Mouse (Mus musculus) neural tube, embryonic 14.5 days (tissue): ENCODE data around the gene Zbtb17. TPM values are rescaled to one million over a fixed set of nuclear protein-coding genes. Genes with fewer than 3 reads are reported as not detected.

Experiments used
- ATAC-seq: fragments of 200-750 bp; cut with Nextera tagmentation; 2 replicates; pipeline ENCODE4 v1.8.0; 2017; ENCODE audit warnings: low read depth, mild to moderate bottlenecking, moderate TSS enrichment, moderate library complexity
- H3K27ac ChIP-seq: fragments of 300-500 bp; sonication (generic); 2 replicates; pipeline ENCODE4 v1.5.1; 2014; ENCODE audit warnings: low read depth, mild to moderate bottlenecking, control low read depth, low read length, moderate library complexity, mixed read lengths
- H3K27me3 ChIP-seq: fragments of 300-500 bp; sonication (generic); 2 replicates; pipeline ENCODE4 v1.6.1; 2014; ENCODE audit warnings: low read length; ENCODE audit not compliant: control insufficient read depth, insufficient read depth
- H3K36me3 ChIP-seq: fragments of 300-500 bp; sonication (generic); 2 replicates; pipeline ENCODE4 v1.6.1; 2014; ENCODE audit warnings: low read length, mixed read lengths; ENCODE audit not compliant: control insufficient read depth, insufficient read depth
- H3K4me1 ChIP-seq: fragments of 300-500 bp; sonication (generic); 2 replicates; pipeline ENCODE4 v1.6.1; 2014; ENCODE audit warnings: low read length; ENCODE audit not compliant: control insufficient read depth, insufficient read depth
- H3K4me2 ChIP-seq: fragments of 300-500 bp; sonication (generic); 2 replicates; pipeline ENCODE4 v1.6.1; 2014; ENCODE audit warnings: mild to moderate bottlenecking, low read depth, low read length, control low read depth
- H3K4me3 ChIP-seq: fragments of 300-500 bp; sonication (generic); 2 replicates; pipeline ENCODE4 v1.5.1; 2014; ENCODE audit warnings: low read depth, low read length, control low read depth, mixed read lengths
- H3K9ac ChIP-seq: fragments of 300-500 bp; sonication (generic); replicated peaks from 2 replicates; pipeline ENCODE4 v1.6.1; 2014; ENCODE audit warnings: low read depth, mild to moderate bottlenecking, control low read depth, low read length, mixed read lengths
- H3K9me3 ChIP-seq: fragments of 300-500 bp; sonication (generic); 2 replicates; pipeline ENCODE4 v1.6.1; 2016; ENCODE audit warnings: low read length; ENCODE audit not compliant: control insufficient read depth
- WGBS: fragments of 180-500 bp; shearing (Covaris S2); extraction: QIAGEN DNeasy Blood & Tissue Kit; methylation state at CpG from one replicate; pipeline ENCODE4 v1.1.7; 2014; 5-methylcytosine and 5-hydroxymethylcytosine counted together
- polyA plus RNA-seq: library from polyadenylated mRNA; unstranded; fragments of >200 nt; fragmentation: Nextera tagmentation; extraction: Ambion mirVana; gene quantifications from 2 replicates; pipeline ENCODE4 v1.2.1, GENCODE M21; 2014

The Zbtb17 gene
- 32.2 and 36.6 TPM in 2 replicates for polyA plus RNA-seq

- Histone ChIP-seq H3K27ac (peak within 1 kb of the TSS; percentile 82), H3K27me3 (no peaks in the 10 kb centered on the region), H3K4me2 (peak within 1 kb of the TSS; percentile 81), H3K9ac (peak within 1 kb of the TSS; percentile 95), H3K36me3 (peaks cover 24% of the 10 kb centered on the region), H3K9me3 (no peaks in the 10 kb centered on the region), H3K4me1 (peaks cover 7% of the 10 kb centered on the region; the same call in 1 of the 2 replicates), H3K4me3 (peak within 1 kb of the TSS; percentile 95)
- peak; percentile 95 for ATAC-seq
- under 1% methylated on average over 62 of the region's 102 CpGs for WGBS
Observed at GRCm38 (mm10) chr4:141444451-141445327, at the start of gene Zbtb17. Gene Zbtb17, plus strand, starts transcription at chr4:141444654.

- no peak overlapping the region; the same call in 1 of the 2 replicates for H3K4me2 ChIP-seq
- no peak overlapping the region for H3K9ac ChIP-seq
- H3K27me3 ChIP-seq, result no peaks in the 10 kb centered on the region
- H3K4me3 ChIP-seq, result no peak overlapping the region
- no peak overlapping the region for H3K27ac ChIP-seq
- no peaks in the 10 kb centered on the region for H3K4me1 ChIP-seq
- no peak for ATAC-seq
- 16% methylated on average over 16 of the region's 16 CpGs for WGBS
- H3K9me3 ChIP-seq, result no peaks in the 10 kb centered on the region
- no peaks in the 10 kb centered on the region for H3K36me3 ChIP-seq
Observed at GRCm38 (mm10) chr4:141394751-141395150, 49.7 kb upstream of the Zbtb17 start.

GRCm38 (mm10) chr4:141397861-141398260, 46.6 kb upstream of the Zbtb17 start:
- no peak for ATAC-seq
- H3K9me3 ChIP-seq, result no peaks in the 10 kb centered on the region
- WGBS, result 75% methylated on average over 12 of the region's 12 CpGs
- H3K4me2 ChIP-seq, result no peak overlapping the region
- no peaks in the 10 kb centered on the region for H3K4me1 ChIP-seq
- no peak overlapping the region for H3K27ac ChIP-seq
- H3K4me3 ChIP-seq, result no peak overlapping the region
- H3K27me3 ChIP-seq, result no peaks in the 10 kb centered on the region
- no peak overlapping the region for H3K9ac ChIP-seq
- H3K36me3 ChIP-seq, result no peaks in the 10 kb centered on the region

- WGBS, result 68% methylated on average over 12 of the region's 12 CpGs
- ATAC-seq, result no peak
- no peak within 1 kb of the TSS for H3K4me2 ChIP-seq
- no peaks in the 10 kb centered on the region for H3K27me3 ChIP-seq
- no peak within 1 kb of the TSS for H3K27ac ChIP-seq
- no peak within 1 kb of the TSS for H3K9ac ChIP-seq
- no peaks in the 10 kb centered on the region for H3K4me1 ChIP-seq
- no peaks in the 10 kb centered on the region for H3K9me3 ChIP-seq
- no peak within 1 kb of the TSS for H3K4me3 ChIP-seq
- no peaks in the 10 kb centered on the region for H3K36me3 ChIP-seq
Observed at GRCm38 (mm10) chr4:141398545-141398944, 45.9 kb upstream of the Zbtb17 start, which contains the start of gene Clcnka. Gene Clcnka, minus strand, starts transcription at chr4:141398724.

- Histone ChIP-seq H3K27ac (no peak overlapping the region), H3K4me3 (no peak overlapping the region), H3K4me1 (no peaks in the 10 kb centered on the region), H3K9me3 (no peaks in the 10 kb centered on the region), H3K9ac (no peak overlapping the region), H3K27me3 (no peaks in the 10 kb centered on the region), H3K36me3 (no peaks in the 10 kb centered on the region), H3K4me2 (no peak overlapping the region)
- no peak for ATAC-seq
- WGBS, result 86% methylated on average over 15 of the region's 15 CpGs
Observed at GRCm38 (mm10) chr4:141400171-141400570, 44.3 kb upstream of the Zbtb17 start.

- Histone ChIP-seq H3K9ac (peak overlapping the region; percentile 34; the same call in 1 of the 2 replicates), H3K4me2 (peak overlapping the region; percentile 33), H3K36me3 (no peaks in the 10 kb centered on the region), H3K27ac (no peak overlapping the region), H3K27me3 (no peaks in the 10 kb centered on the region), H3K9me3 (no peaks in the 10 kb centered on the region), H3K4me3 (no peak overlapping the region), H3K4me1 (no peaks in the 10 kb centered on the region)
- 18% methylated on average over 15 of the region's 15 CpGs for WGBS
- ATAC-seq, result peak; percentile 86
Observed at GRCm38 (mm10) chr4:141404518-141405313, 39.7 kb upstream of the Zbtb17 start.

GRCm38 (mm10) chr4:141405314-141405622, 39.2 kb upstream of the Zbtb17 start:
- H3K9me3 ChIP-seq, result no peaks in the 10 kb centered on the region
- H3K4me2 ChIP-seq, result no peak overlapping the region
- H3K27ac ChIP-seq, result no peak overlapping the region
- H3K4me3 ChIP-seq, result no peak overlapping the region
- no peak overlapping the region for H3K9ac ChIP-seq
- H3K4me1 ChIP-seq, result no peaks in the 10 kb centered on the region
- no peaks in the 10 kb centered on the region for H3K36me3 ChIP-seq
- WGBS, result 87% methylated on average over 3 of the region's 3 CpGs
- H3K27me3 ChIP-seq, result no peaks in the 10 kb centered on the region
- peak; percentile 5; the same call in 1 of the 2 replicates for ATAC-seq

- no peaks in the 10 kb centered on the region for H3K9me3 ChIP-seq
- WGBS, result 46% methylated on average over 14 of the region's 14 CpGs
- no peak for ATAC-seq
Observed at GRCm38 (mm10) chr4:141406516-141407299, 37.7 kb upstream of the Zbtb17 start.

More at GRCm38 (mm10) chr4:141406516-141407299, 37.7 kb upstream of the Zbtb17 start:
- H3K27me3 ChIP-seq, result no peaks in the 10 kb centered on the region
- no peak overlapping the region for H3K4me2 ChIP-seq
- H3K4me1 ChIP-seq, result no peaks in the 10 kb centered on the region
- no peak overlapping the region for H3K27ac ChIP-seq
- no peaks in the 10 kb centered on the region for H3K36me3 ChIP-seq
- no peak overlapping the region for H3K4me3 ChIP-seq
- H3K9ac ChIP-seq, result no peak overlapping the region
